Mouse (Mus musculus) left cerebral cortex, adult 2 months (tissue): ENCODE data around the gene Dab1. TPM values are rescaled to one million over a fixed set of nuclear protein-coding genes. Genes with fewer than 3 reads are reported as not detected.
A peak's percentile ranks its signal among the peaks of the same experiment; 100 is the strongest.

Experiments
- DNase-seq, 2 experiments: peaks; one replicate each; pipeline ENCODE4 v3.0.0; 2021 to 2022; ENCODE audit warnings: low spot score in 2 of 2, mixed read lengths in 1 of 2; ENCODE audit errors: extremely low spot score in 1 of 2
- H3K27ac ChIP-seq: fragments of 200-600 bp; 2 replicates; pipeline ENCODE4 v1.8.1; 2022
- H3K4me3 ChIP-seq: fragments of 200-600 bp; 2 replicates; pipeline ENCODE4 v1.8.1; 2022
- CTCF ChIP-seq: fragments of 200-600 bp; IDR thresholded peaks from 2 replicates; pipeline ENCODE4 v1.8.1; 2022; ENCODE audit warnings: antibody characterized with exemption, mild to moderate bottlenecking, moderate library complexity
- intact Hi-C: fragments of 180-260 bp; cut with DNase I; formaldehyde crosslinking; loops from one replicate; pipeline ENCODE4 v1.15.1; 2025
- total RNA-seq, 2 experiments: library from RNA; stranded (reverse); gene quantifications; 2 replicates each; pipeline ENCODE4 v1.2.3; 2021

Dab1 gene
- total RNA-seq, 2 experiments from 2014 or later = 121 to 131 TPM

DNA sequence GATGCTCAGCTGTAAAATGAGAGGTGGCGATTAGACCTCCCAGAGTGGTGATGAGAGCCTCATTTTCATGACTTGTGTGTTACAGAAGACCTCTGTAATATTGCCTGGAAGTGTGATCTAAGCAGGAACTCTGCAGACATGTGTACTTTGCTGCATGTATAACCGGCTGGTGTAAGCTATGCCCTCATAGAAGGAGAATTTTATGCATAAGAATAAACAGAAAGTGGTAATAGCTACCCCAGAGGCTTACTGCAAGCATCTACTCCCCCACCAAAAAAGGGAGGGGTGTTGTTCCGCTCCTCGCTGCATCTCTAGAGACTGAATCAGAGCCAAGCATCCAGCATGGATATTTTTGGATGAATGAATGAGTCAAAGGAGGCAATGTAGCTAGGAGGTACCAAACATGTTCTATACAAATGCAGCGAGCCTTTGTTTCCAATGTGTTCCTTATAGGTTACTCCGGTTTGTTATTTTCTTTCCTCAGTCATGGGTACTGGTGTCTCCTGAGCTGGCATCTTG lies 1104.4 kb downstream of the Dab1 start:
- peak in 1 of 2 experiments; percentile 47 for DNase-seq
- no peak overlapping the region for H3K4me3 ChIP-seq
- no peak for TF ChIP-seq CTCF
- intact Hi-C loops = loop anchor here (5.0 kb wide), 1 partner anchor 169 kb away; no protein-coding TSS in a partner anchor
- H3K27ac ChIP-seq = peak overlapping the region; percentile 53

DNA sequence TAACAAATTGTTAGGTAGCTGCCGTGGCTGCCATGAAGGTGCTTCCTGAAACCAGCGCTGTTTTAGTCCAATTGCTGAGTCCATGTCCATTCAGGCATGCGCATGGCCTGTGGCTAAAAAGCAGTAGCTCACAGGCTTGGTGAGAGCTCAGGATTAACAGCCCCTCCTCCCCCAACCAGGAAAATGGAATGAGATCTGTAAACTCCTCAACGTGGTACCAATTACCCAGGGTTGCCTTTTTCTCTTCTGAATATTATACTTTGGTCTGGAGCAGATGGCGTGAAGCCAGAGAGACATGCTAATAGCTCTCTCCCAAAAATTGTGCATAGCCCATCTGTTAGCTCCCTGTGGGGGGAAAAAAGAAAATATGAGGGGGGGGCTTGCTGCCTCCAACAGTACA lies 1105.1 kb downstream of the Dab1 start:
- no peak for TF ChIP-seq CTCF
- Histone ChIP-seq H3K4me3 (no peak overlapping the region), H3K27ac (no peak overlapping the region)
- intact Hi-C loops = loop anchor here (5.0 kb wide), 1 partner anchor 168 kb away; no protein-coding TSS in a partner anchor
- DNase-seq = no peak

DNA sequence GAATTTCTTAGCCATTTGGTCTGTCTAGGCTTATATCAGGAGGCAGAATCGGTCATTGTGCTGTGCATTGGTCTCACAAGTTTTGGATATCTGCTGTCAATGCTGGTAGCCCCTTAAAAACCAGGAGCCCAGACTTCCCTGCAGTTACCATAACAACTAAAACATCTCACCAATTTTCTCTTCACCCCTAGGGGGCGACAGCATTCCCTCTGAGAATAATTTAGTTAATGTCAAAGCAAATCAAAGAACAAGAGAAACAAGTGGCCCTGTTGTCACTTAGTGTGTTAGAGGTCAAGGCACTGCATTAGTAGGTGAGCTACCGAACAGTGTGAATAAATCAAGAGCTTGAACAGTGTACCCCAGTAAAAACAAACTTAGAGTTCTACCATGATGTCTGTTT lies 1106.5 kb downstream of the Dab1 start:
- intact Hi-C loops = no loop called here
- DNase-seq = no peak

DNA sequence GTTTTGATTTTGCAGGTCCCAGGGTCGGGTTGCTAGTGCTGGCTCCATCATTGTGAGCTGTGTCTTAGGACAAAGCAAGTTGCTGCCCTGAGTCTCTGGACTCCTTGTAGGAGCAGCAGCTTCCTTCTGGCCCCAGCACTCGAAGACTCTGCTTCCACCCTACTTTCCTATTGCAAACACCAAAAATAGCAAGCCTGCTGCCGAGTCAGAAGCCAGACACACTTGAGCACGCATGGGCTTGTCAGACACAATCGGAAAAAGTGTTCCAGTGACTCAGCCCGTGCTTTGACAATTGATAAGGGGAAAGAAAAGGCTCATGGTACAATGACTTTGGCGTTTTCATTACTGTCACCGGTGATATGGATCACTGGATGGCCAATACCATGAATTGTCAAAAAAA lies 1110.0 kb downstream of the Dab1 start:
- TF ChIP-seq CTCF = no peak
- intact Hi-C loops = no loop called here
- H3K4me3 ChIP-seq = no peak overlapping the region
- DNase-seq = no peak
- no peak overlapping the region for H3K27ac ChIP-seq

More for the DNA sequence above, 1106.5 kb downstream of the Dab1 start:
- peak; percentile 54 for TF ChIP-seq CTCF
- Histone ChIP-seq H3K27ac (no peak overlapping the region), H3K4me3 (no peak overlapping the region)

DNA sequence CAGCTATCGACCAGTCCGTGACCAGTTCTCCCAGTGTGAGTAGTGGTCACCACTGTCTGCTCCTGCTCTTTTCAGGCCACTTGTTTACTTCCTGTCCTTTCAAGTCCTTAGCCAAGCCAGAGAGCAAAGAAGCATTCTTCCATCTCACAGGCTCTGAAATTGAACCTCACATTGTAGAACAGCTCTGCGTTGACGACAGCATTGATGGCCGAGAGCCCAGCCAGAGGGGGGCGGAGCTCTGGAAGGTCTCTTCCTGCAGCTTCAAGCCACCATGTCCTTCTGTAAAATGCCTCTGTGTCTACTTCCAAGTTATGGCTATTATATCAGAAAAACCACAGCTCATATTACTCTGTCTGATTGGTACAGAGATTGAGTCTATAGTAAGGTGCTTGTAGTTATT lies 1127.3 kb downstream of the Dab1 start:
- no peak overlapping the region for H3K4me3 ChIP-seq
- DNase-seq = no peak
- TF ChIP-seq CTCF = no peak
- intact Hi-C loops = no loop called here
- H3K27ac ChIP-seq = no peak overlapping the region

DNA sequence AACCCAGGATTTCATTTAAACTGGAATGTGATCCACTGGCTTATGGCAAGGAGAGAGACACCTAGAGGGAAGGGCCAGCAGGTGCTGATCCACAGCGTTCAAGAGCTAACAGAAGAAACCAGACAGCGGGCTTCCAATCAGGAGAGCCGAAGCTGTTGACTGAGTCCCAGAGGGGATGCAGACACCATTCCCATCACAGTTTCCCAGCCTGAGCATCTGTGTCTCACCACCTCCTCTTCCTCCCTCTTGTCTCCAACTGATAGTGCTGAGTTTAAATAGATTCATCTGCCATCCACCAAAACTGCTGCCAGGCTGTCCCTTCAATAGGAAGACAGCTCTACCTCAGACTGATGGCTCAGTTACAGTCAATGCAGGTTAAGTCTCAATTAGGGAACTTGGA lies 1134.9 kb downstream of the Dab1 start:
- intact Hi-C loops = no loop called here
- no peak for DNase-seq
- TF ChIP-seq CTCF = no peak
- Histone ChIP-seq H3K4me3 (no peak overlapping the region), H3K27ac (no peak overlapping the region)

DNA sequence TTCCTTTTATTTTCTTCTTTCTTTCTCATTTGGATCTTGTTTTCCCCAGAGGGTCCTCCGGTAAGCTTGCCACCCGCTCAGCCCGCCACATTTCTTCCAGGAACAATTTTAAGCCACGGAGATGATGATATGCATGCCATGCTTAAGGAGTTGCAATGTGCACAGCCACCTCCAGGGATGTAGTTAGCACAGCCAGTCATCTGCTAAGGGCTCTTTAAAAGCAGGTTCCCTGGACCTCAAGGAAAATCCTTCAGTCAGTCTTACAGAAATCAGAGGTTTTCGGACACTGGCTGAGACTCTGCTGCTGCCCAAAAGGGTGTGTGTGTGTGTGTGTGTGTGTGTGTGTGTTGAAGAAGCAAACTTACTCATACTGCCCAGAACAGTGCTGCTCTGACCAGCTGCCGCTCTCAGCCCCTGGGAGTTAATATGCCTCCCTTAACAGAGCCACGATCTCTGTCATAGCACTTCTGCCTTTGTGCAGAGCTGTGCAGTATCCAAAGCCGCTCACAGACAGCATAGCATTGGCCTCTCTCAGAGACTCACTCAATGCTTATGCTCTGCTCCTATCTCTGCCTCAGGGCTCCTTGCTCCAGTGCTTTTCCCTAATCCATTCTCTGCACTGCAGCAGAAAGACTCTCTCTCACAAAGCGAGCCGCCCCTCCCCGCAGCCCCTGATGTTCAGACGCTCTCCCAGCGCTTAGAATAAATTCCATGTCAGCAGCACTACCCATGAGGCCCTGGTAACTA lies 1141.9 kb downstream of the Dab1 start:
- intact Hi-C loops = no loop called here
- peak; percentile 49 for TF ChIP-seq CTCF
- no peak overlapping the region for H3K27ac ChIP-seq
- peak in 1 of 2 experiments; percentile 19 for DNase-seq
- no peak overlapping the region for H3K4me3 ChIP-seq

DNA sequence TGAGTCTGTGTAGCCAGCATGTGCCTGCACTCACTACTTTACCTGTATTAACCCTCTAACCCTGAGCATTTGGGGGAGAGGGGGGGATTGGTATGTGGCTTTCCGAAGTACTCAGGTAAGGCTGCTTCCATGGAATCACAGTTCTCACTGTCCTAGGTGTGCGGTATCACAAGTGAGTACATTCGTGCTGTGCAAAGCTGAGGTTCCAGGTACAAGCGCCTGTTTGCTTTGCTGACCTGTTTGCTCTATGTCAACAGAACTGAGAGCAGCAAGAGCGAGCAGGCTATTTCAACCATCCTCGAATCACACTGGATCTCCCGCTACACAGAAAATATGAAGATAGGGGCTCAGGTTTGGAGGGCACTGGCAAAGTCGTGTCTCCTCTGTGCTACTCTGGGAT lies 1146.9 kb downstream of the Dab1 start, which contains the start of gene C8b:
TSS of gene C8b (plus strand) at position 253 of the 400 bp plus-strand sequence.
- intact Hi-C loops = no loop called here
- no peak for TF ChIP-seq CTCF
- DNase-seq = no peak
- Histone ChIP-seq H3K27ac (no peak within 1 kb of the TSS), H3K4me3 (no peak within 1 kb of the TSS)

DNA sequence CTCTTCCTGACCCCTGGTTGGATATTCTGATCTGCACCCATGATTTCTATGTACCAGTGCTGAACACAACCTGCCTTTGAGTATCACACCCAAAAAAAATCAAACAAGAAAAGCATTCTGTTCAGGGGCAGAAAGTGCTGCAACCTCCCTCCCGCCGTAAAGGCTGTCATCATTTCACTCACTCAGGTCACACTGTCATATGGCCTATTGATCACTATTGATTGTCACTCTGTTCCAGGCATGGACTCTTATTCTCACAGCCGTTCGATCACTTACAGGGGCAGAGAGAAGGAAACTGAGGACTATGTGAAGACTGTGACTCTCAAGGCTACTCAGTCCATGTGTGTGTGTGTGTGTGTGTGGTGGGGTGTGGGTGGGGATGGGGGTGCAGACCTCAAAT lies 1149.0 kb downstream of the Dab1 start:
- H3K27ac ChIP-seq = no peak overlapping the region
- intact Hi-C loops = no loop called here
- DNase-seq = no peak
- TF ChIP-seq CTCF = no peak
- no peak overlapping the region for H3K4me3 ChIP-seq

DNA sequence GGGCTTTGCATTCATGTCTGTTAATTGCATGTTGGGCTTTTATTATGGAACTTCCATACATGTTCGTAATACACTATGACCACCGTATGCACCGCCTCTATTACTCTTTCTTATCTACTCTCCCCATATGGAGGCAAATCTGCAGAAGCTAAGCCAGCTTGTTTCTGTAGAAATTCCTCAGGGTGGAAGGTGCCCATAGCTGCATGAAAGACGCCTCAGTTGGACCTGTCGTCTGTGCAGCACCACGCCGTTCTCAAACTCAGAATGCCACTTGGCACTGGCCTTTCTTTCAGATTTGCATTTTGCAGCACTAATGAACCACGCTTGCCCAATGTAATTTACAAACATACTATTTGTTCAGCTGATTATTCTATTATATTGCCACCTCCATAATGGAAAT lies 1150.4 kb downstream of the Dab1 start:
- no peak for DNase-seq
- intact Hi-C loops = no loop called here
- Histone ChIP-seq H3K27ac (no peak overlapping the region), H3K4me3 (no peak overlapping the region)
- no peak for TF ChIP-seq CTCF

DNA sequence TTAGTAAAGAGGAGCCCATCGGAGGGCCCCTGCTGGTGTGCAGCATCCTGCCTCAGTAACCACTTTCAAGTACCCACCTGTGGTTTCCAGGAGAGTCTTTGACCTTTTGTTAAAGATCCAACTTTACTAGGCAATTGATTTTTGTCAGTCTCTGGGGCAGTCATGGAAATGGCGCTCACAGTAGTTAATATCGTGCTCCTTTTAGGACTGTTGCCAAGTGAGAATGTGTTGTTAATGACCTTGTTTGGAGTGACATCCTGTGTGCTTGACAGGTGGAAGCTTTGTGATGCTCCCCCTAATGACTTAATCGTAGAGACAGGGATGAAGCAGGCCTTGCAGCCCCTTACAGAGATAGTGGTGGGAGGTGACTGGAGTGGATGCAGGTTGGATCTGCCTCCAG lies 1151.2 kb downstream of the Dab1 start:
- intact Hi-C loops = no loop called here
- no peak for DNase-seq
- no peak for TF ChIP-seq CTCF
- no peak overlapping the region for H3K4me3 ChIP-seq
- H3K27ac ChIP-seq = no peak overlapping the region

DNA sequence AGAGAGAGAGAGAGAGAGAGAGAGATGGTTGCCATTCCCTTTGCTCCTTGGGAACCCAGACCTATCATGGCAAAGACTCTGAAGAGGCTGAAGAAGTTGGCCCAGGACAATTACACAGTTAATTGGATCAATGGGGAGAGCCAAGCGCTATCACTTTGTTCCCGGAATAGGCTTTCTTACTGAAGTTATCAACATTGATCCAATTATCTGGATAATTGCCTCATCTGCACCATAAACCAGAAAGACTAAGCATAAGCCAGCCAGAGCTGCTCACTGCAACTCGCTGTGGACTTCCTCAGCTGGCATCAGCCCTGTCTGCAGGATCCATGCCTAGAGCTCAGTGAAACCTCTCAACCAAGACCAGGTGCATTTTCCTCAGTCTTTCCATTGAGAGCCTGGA lies 1156.4 kb downstream of the Dab1 start:
- intact Hi-C loops = no loop called here
- no peak for TF ChIP-seq CTCF
- no peak overlapping the region for H3K4me3 ChIP-seq
- no peak for DNase-seq
- no peak overlapping the region for H3K27ac ChIP-seq

DNA sequence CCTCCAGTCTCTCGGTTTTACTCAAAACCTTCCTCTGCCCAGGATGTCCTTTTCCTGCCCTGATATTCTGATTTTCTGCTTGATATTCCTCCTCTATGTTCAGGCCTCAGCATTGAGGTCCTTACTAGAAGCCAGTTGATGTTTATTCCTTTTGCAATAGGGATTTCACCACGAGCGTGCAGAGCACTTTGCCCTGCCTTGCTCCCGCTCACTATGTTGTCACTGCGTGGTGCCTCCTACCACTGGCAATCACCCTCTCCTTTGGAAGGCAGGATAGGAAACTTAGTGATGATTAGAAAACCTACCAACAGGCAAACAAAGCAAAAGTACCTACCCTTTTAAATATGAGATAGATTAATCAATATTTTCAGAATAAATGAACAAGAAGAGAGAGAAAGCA lies 1160.3 kb downstream of the Dab1 start:
- Histone ChIP-seq H3K27ac (no peak overlapping the region), H3K4me3 (no peak overlapping the region)
- DNase-seq = no peak
- TF ChIP-seq CTCF = no peak
- intact Hi-C loops = no loop called here
